Mouse (Mus musculus) embryonic facial prominence, embryonic 15.5 days (tissue): ENCODE measurements around the gene Ppp1r3g. TPM values are rescaled to one million over a fixed set of nuclear protein-coding genes. Genes with fewer than 3 reads are reported as not detected.

Source experiments
- ATAC-seq: fragments of 200-750 bp; cut with Nextera tagmentation; 2 replicates; pipeline ENCODE4 v1.8.0; 2017; ENCODE audit warnings: low read depth, moderate TSS enrichment; ENCODE audit not compliant: insufficient number of reproducible peaks, low FRiP score, low TSS enrichment
- H3K27ac ChIP-seq: fragments of 300-500 bp; sonication (generic); replicated peaks from 2 replicates; pipeline ENCODE4 v1.5.1; 2015; ENCODE audit warnings: mild to moderate bottlenecking, inconsistent platforms
- H3K27me3 ChIP-seq: fragments of 300-500 bp; sonication (generic); 2 replicates; pipeline ENCODE4 v1.6.1; 2015; ENCODE audit warnings: inconsistent platforms
- H3K36me3 ChIP-seq: fragments of 300-500 bp; sonication (generic); 2 replicates; pipeline ENCODE4 v1.6.1; 2015; ENCODE audit warnings: mild to moderate bottlenecking, inconsistent platforms
- H3K4me1 ChIP-seq: fragments of 300-500 bp; sonication (generic); 2 replicates; pipeline ENCODE4 v1.6.1; 2015; ENCODE audit warnings: inconsistent platforms
- H3K4me2 ChIP-seq: fragments of 300-500 bp; sonication (generic); replicated peaks from 2 replicates; pipeline ENCODE4 v1.6.1; 2015; ENCODE audit warnings: mild to moderate bottlenecking, inconsistent platforms
- H3K4me3 ChIP-seq: fragments of 300-500 bp; sonication (generic); replicated peaks from 2 replicates; pipeline ENCODE4 v1.5.1; 2015; ENCODE audit warnings: mild to moderate bottlenecking, inconsistent platforms
- H3K9ac ChIP-seq: fragments of 300-500 bp; sonication (generic); 2 replicates; pipeline ENCODE4 v1.6.1; 2015; ENCODE audit warnings: inconsistent platforms
- H3K9me3 ChIP-seq: fragments of 300-500 bp; sonication (generic); replicated peaks from 2 replicates; pipeline ENCODE4 v1.6.1; 2016; ENCODE audit warnings: inconsistent platforms
- WGBS: fragments of 180-500 bp; shearing (Covaris S2); methylation state at CpG from one replicate; pipeline ENCODE4 v1.1.7; 2015; 5-methylcytosine and 5-hydroxymethylcytosine counted together
- polyA plus RNA-seq: library from polyadenylated mRNA; unstranded; fragments of >200 nt; fragmentation: Nextera tagmentation; extraction: Ambion mirVana; gene quantifications from 2 replicates; pipeline ENCODE4 v1.2.1, GENCODE M21; 2015

Gene Ppp1r3g
- 1.1 and 1.5 TPM in 2 replicates for polyA plus RNA-seq

GRCm38 (mm10) chr13:35958539-35958938 lies at the start of gene Ppp1r3g:
Ppp1r3g (plus strand) TSS chr13:35958839.
- no peak within 1 kb of the TSS for H3K4me3 ChIP-seq
- no peaks in the 10 kb centered on the region for H3K4me1 ChIP-seq
- H3K9ac ChIP-seq: no peak within 1 kb of the TSS
- H3K27me3 ChIP-seq: no peaks in the 10 kb centered on the region
- no peak within 1 kb of the TSS for H3K4me2 ChIP-seq
- H3K27ac ChIP-seq: no peak within 1 kb of the TSS
- 77% methylated on average over 1 of the region's 1 CpGs for WGBS
- no peaks in the 10 kb centered on the region for H3K36me3 ChIP-seq
- H3K9me3 ChIP-seq: no peaks in the 10 kb centered on the region
- no peak for ATAC-seq

DNA sequence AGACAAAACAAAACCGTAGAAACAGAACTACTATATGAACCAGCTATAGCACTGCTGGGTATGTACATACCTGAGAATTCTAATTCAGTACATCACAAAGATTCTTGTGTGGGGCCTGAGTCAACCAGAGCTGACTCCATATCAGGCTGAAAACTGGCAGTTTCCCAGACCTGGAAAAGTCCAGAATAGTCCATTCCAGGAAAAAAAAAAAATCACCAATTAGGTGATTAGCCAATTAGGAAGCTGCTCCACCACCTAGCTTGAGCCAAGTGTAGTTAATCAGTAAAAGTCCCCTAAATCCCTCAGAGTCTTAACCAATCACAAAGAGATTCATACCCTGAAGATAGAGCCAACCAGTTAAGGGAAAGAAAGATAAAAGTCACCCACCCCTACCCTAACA lies 47.2 kb upstream of the Ppp1r3g start:
- H3K27ac ChIP-seq: no peak overlapping the region
- H3K9ac ChIP-seq: no peak overlapping the region
- WGBS: 90% methylated on average over 1 of the region's 1 CpGs
- no peaks in the 10 kb centered on the region for H3K27me3 ChIP-seq
- H3K4me1 ChIP-seq: 0 out of 2 replicates have a peak, but pooled peaks cover 1% of the 10 kb centered on the region
- no peaks in the 10 kb centered on the region for H3K36me3 ChIP-seq
- H3K4me2 ChIP-seq: no peak overlapping the region
- ATAC-seq: no peak
- H3K9me3 ChIP-seq: no peaks in the 10 kb centered on the region
- H3K4me3 ChIP-seq: no peak overlapping the region

GRCm38 (mm10) chr13:35937991-35938390 lies 20.6 kb upstream of the Ppp1r3g start:
- no peaks in the 10 kb centered on the region for H3K27me3 ChIP-seq
- H3K4me1 ChIP-seq: no peaks in the 10 kb centered on the region
- no peak for ATAC-seq
- H3K4me3 ChIP-seq: no peak overlapping the region
- H3K9ac ChIP-seq: no peak overlapping the region
- H3K4me2 ChIP-seq: no peak overlapping the region
- peaks cover 4% of the 10 kb centered on the region; the same call in 1 of the 2 replicates for H3K9me3 ChIP-seq
- no peaks in the 10 kb centered on the region for H3K36me3 ChIP-seq
- WGBS: 54% methylated on average over 2 of the region's 2 CpGs
- no peak overlapping the region for H3K27ac ChIP-seq

GRCm38 (mm10) chr13:35939871-35940665 lies 18.6 kb upstream of the Ppp1r3g start:
- no peak overlapping the region for H3K4me3 ChIP-seq
- no peak for ATAC-seq
- H3K36me3 ChIP-seq: no peaks in the 10 kb centered on the region
- H3K4me2 ChIP-seq: no peak overlapping the region
- H3K9ac ChIP-seq: no peak overlapping the region
- peaks cover under 1% of the 10 kb centered on the region; the same call in 1 of the 2 replicates for H3K9me3 ChIP-seq
- H3K27me3 ChIP-seq: no peaks in the 10 kb centered on the region
- no peaks in the 10 kb centered on the region for H3K4me1 ChIP-seq
- 56% methylated on average over 18 of the region's 18 CpGs for WGBS
- H3K27ac ChIP-seq: no peak overlapping the region

GRCm38 (mm10) chr13:35940934-35941333 lies 17.7 kb upstream of the Ppp1r3g start:
- no peak overlapping the region for H3K4me2 ChIP-seq
- no peaks in the 10 kb centered on the region for H3K4me1 ChIP-seq
- H3K9ac ChIP-seq: no peak overlapping the region
- no peaks in the 10 kb centered on the region for H3K36me3 ChIP-seq
- WGBS: 81% methylated on average over 5 of the region's 5 CpGs
- no peak overlapping the region for H3K4me3 ChIP-seq
- H3K27ac ChIP-seq: no peak overlapping the region
- no peak for ATAC-seq
- H3K9me3 ChIP-seq: no peaks in the 10 kb centered on the region
- no peaks in the 10 kb centered on the region for H3K27me3 ChIP-seq

- ATAC-seq: no peak
- 69% methylated on average over 20 of the region's 20 CpGs for WGBS
- Histone ChIP-seq H3K27ac (no peak overlapping the region), H3K9me3 (no peaks in the 10 kb centered on the region), H3K9ac (no peak overlapping the region), H3K4me2 (no peak overlapping the region), H3K4me1 (no peaks in the 10 kb centered on the region), H3K4me3 (no peak overlapping the region), H3K27me3 (no peaks in the 10 kb centered on the region), H3K36me3 (no peaks in the 10 kb centered on the region)
Measured at GRCm38 (mm10) chr13:35946659-35947353, 11.8 kb upstream of the Ppp1r3g start.

DNA sequence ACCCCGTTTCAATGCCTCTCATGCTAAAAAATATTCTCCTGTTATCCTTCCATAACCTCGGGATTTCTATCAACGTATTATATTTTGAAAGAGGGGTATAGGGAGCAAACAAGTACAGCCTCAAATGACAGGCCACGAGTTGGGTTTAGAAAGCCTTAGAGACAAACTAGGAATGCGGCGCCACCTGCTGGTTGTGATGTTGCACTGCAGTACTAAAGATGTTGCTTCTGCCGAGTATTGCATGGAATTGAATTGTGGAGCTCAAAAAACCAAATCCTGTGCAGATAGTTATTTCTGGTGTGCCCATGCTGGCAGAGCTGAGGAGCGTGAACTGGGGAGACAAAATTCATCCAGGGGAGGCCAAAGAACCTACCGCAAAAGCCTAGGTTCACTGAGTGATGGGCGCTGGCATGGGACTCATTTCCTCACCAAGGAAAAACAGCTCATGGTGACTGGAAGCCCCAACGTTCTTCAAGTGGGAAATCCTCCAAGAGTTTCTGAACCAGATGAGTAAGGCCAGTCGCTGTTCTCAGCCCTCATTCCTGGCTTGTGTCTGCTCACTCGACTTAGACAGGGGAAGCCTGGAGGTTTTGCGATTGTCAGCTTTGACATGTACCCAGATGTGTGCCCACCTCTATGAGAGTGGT lies 11.2 kb upstream of the Ppp1r3g start:
- ATAC-seq: no peak
- Histone ChIP-seq H3K9ac (no peak overlapping the region), H3K4me3 (no peak overlapping the region), H3K9me3 (0 out of 2 replicates have a peak, but pooled peaks cover 3% of the 10 kb centered on the region), H3K4me2 (no peak overlapping the region), H3K27me3 (no peaks in the 10 kb centered on the region), H3K36me3 (no peaks in the 10 kb centered on the region), H3K27ac (no peak overlapping the region), H3K4me1 (no peaks in the 10 kb centered on the region)
- 21% methylated on average over 14 of the region's 14 CpGs for WGBS

DNA sequence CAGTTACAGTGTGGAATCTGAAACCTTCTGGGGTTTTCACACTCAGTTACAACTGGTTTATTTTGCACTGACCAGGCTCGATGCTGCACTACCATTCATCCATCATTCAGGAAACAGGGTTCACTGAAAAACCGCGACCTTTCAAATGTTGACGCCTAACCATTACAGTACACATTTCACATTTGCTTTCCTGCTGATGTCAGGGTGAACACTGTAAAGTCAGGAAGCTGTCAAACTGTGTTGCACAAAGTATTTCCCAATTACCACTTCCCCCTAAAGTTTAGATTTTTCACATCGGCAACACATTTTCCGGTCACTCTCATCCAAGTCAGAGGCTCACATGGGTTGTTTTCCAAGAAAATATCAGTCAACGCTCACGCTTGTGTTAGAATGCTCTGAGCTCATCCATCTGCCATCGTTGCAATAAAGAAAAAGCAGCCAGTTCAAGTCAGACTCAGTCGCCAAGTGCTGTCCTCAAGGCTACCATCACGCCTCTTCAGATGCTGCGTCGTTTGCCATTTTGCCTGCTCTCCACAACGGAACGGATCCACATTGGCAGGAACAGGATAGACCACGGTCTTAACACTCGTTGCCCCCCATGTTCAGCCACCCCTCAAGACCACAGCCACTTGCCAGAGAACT lies 8.7 kb upstream of the Ppp1r3g start:
- Histone ChIP-seq H3K27me3 (no peaks in the 10 kb centered on the region), H3K36me3 (no peaks in the 10 kb centered on the region), H3K4me3 (no peak overlapping the region), H3K4me2 (no peak overlapping the region), H3K4me1 (no peaks in the 10 kb centered on the region), H3K9ac (no peak overlapping the region), H3K9me3 (0 out of 2 replicates have a peak, but pooled peaks cover 3% of the 10 kb centered on the region), H3K27ac (no peak overlapping the region)
- 71% methylated on average over 17 of the region's 17 CpGs for WGBS
- ATAC-seq: no peak

GRCm38 (mm10) chr13:35959391-35960067 lies 890 bp downstream of the Ppp1r3g start:
- no peaks in the 10 kb centered on the region for H3K36me3 ChIP-seq
- H3K9me3 ChIP-seq: no peaks in the 10 kb centered on the region
- no peak overlapping the region for H3K9ac ChIP-seq
- 74% methylated on average over 12 of the region's 12 CpGs for WGBS
- no peaks in the 10 kb centered on the region for H3K27me3 ChIP-seq
- no peaks in the 10 kb centered on the region for H3K4me1 ChIP-seq
- no peak overlapping the region for H3K4me2 ChIP-seq
- no peak overlapping the region for H3K4me3 ChIP-seq
- ATAC-seq: no peak
- H3K27ac ChIP-seq: no peak overlapping the region

DNA sequence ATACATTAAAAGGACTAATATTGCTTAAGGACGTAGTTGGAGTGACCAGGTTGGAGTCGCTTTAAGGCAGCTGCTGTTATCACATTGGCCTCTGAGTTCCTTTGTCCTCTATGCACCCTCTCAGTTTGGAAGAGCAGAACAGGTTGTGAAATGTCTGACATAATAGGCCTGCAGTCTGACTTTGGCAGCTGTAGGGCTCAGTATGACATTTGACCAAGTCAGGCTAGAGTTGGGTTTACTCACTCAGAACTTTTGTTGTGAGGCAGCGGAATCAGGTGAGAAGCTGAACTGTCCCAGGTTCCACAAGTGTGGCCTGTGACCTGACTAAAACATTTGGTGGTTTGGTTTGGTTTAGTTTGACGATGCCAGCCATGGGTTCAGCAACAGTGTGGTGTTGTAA lies 4.9 kb downstream of the Ppp1r3g start:
- Histone ChIP-seq H3K4me3 (no peak overlapping the region), H3K4me2 (no peak overlapping the region), H3K27me3 (no peaks in the 10 kb centered on the region), H3K36me3 (no peaks in the 10 kb centered on the region), H3K4me1 (no peaks in the 10 kb centered on the region), H3K9ac (no peak overlapping the region), H3K9me3 (no peaks in the 10 kb centered on the region), H3K27ac (no peak overlapping the region)
- 88% methylated on average over 4 of the region's 4 CpGs for WGBS
- ATAC-seq: no peak
